Mouse (Mus musculus) kidney, postnatal 10 days (tissue): ENCODE data around the gene Slc12a6.
"Not testable (repeated sequence)": the region's sequence is repeated elsewhere in the genome, so short reads cannot be mapped to it uniquely, and the experiment has no call there.

ENCODE experiments used
- DNase-seq: peaks from one replicate; pipeline ENCODE4 v3.0.0; 2021; ENCODE audit warnings: mixed read lengths

Gene Slc12a6

GRCm38 (mm10) chr2:112264364-112264763 lies 1.3 kb upstream of the Slc12a6 start:
- no peak for DNase-seq

GRCm38 (mm10) chr2:112266242-112266592 lies 592 bp downstream of the Slc12a6 start, which contains the start of gene Gm21985:
Gm21985 (plus strand) TSS chr2:112266314.
- peak; percentile 77 for DNase-seq

- peak; percentile 22 for DNase-seq
Observed at GRCm38 (mm10) chr2:112266780-112267179, 1.2 kb downstream of the Slc12a6 start.

GRCm38 (mm10) chr2:112267547-112268269 lies 2.1 kb downstream of the Slc12a6 start:
- DNase-seq = no peak

GRCm38 (mm10) chr2:112270011-112270410 lies 4.4 kb downstream of the Slc12a6 start:
- DNase-seq = no peak

DNA sequence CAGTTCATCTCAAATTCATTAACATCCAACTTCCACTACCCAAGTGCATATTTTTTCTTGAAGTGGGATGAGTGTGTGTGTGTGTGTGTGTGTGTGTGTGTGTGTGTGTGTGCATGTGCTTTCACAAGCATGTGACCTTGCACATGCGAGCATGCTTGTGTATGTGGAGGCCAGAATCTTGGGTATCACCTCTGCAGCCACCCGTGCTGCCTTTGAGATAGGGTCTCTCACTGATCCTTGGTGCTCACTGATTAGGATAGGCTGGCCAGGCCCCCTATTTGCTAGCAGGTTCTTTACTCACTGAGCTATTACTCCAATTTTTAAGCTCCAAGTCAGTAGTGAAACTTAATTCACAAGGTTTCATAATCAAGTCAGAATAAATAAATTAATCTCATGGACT lies 7.3 kb downstream of the Slc12a6 start:
- DNase-seq = no peak

- DNase-seq = no peak
Observed at GRCm38 (mm10) chr2:112273474-112273873, 7.8 kb downstream of the Slc12a6 start.

GRCm38 (mm10) chr2:112276870-112277269 lies 11.2 kb downstream of the Slc12a6 start:
- DNase-seq = no peak

- DNase-seq = no peak
Observed at GRCm38 (mm10) chr2:112282846-112283245, 17.2 kb downstream of the Slc12a6 start.

- DNase-seq = peak; percentile 83
Observed at GRCm38 (mm10) chr2:112284363-112285030, 18.9 kb downstream of the Slc12a6 start.

GRCm38 (mm10) chr2:112285031-112285390 lies 19.4 kb downstream of the Slc12a6 start:
- DNase-seq = no peak

- not testable (repeated sequence) for DNase-seq
Observed at GRCm38 (mm10) chr2:112286062-112286461, 20.4 kb downstream of the Slc12a6 start.

- DNase-seq = no peak
Observed at GRCm38 (mm10) chr2:112287059-112287458, 21.4 kb downstream of the Slc12a6 start.

GRCm38 (mm10) chr2:112289507-112289906 lies 23.9 kb downstream of the Slc12a6 start:
- DNase-seq = no peak

GRCm38 (mm10) chr2:112292823-112293222 lies 27.2 kb downstream of the Slc12a6 start:
- no peak for DNase-seq

- no peak for DNase-seq
Observed at GRCm38 (mm10) chr2:112296211-112296610, 30.6 kb downstream of the Slc12a6 start.

DNA sequence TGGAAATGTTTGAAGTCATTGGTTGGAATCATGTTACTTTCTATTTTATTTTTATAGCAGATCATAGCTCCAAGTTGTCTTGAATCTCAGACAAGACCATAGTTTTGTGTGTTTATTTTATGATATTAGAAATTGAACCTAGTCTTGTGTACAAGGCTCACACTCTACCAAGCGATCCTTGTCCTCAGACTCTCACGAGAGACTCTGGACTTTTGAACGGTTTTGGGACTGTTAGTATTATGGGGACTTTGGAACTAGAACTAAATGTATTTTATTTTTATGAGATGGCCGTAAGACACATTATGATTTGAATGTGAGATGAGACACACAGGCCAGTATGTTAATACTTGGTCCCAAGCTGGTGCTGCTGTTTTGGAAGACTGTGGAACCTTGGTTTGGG lies 32.6 kb downstream of the Slc12a6 start:
- DNase-seq = no peak

GRCm38 (mm10) chr2:112308671-112309070 lies 43.0 kb downstream of the Slc12a6 start:
- DNase-seq = no peak

DNA sequence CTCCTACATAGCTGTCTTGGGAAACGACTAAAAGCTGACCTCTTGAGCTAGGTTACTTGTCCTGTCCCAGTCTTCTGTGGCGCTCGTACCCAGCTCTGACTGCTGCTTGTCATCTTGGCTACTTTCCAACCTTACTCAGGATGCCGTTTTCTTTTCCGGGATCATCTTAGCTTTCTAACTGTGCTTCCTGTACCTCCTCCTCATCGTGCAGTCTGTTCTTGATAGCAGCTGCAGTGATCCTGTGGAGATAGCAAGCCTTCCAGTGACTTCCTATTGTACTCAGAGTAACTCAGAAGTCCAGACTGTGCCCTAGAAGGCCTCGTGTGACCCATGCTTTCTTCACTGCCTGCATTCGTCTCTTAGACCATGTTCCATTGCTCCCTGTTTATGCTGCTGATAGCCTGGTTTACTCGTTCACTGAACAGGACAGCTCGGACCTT lies 43.6 kb downstream of the Slc12a6 start:
- DNase-seq = peak; percentile 21

DNA sequence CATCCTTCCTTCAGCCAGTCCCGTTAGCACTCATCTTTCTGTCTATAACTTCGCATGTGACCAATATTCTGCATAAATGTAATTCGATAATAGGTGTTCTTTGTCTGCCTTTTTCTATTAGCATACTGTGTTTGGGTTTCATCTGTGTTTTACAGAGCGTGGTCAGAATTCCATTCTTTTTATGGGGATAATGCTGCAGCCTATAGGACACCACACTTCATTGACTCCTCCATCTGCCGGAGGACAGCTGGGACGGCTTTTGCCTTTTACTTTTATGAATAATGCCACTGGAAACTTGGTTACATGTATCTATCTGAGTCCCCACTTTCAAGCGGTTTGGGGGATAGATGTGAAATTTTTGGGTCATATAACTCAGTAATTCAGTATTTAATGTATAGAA lies 50.0 kb downstream of the Slc12a6 start:
- DNase-seq = no peak

DNA sequence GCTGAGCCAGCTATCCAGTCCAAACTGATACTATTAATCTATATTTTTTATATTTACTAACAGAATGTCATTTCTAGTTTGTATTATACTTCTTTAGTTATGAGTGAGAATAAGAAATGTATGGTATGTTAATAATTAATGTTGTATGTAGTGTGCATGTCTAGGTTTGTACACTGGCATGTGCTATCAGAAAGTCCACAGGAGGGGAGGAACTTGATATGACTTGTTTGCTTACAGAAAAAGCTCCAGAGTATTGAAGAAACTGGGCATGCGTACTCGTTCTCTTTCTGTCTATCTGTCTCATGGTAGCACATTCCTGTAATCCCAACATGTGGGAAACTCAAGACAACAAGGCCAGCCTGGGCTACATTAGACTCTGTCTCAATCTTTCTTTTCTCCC lies 52.6 kb downstream of the Slc12a6 start:
- no peak for DNase-seq

- no peak for DNase-seq
Observed at GRCm38 (mm10) chr2:112318905-112319304, 53.3 kb downstream of the Slc12a6 start.

GRCm38 (mm10) chr2:112328069-112328777 lies 62.6 kb downstream of the Slc12a6 start:
- no peak for DNase-seq
